In genomic region chr2:30337179-30337578, GRCm38 (mm10) we compare ENCODE assay signal across 16 mouse cellular contexts. TPM values are rescaled to one million over a fixed set of nuclear protein-coding genes. Genes with fewer than 3 reads are reported as not detected.
DNase-seq lines count a peak whose midpoint lies in the region; ATAC-seq and TF ChIP-seq lines count a peak whose summit lies in the region.
"Had no signal": no experiment of that assay in that cellular context is flagged by ENCODE, and none has a peak within 500 bp of the region (broad histone marks: within the 10 kb centered on the region; RNA-seq: fewer than 3 reads in every experiment).

No protein-coding gene starts in this region.

- 55% methylated on average over 12 of the region's 12 CpGs for WGBS in heart, embryonic 12.5 days

- no peak overlapping the region for H3K9ac ChIP-seq in heart, embryonic 12.5 days
- H3K9ac ChIP-seq: embryonic facial prominence, embryonic 12.5 days; forebrain, embryonic 15.5 days; hindbrain, embryonic 13.5 days; intestine, embryonic 15.5 days had no signal

- no peak for TF ChIP-seq CTCF in left cerebral cortex, adult 2 months (IDR thresholded peaks at IDR 0.05)

- no peak for TF ChIP-seq POLR2A in myocyte (IDR thresholded peaks at IDR 0.05; ENCODE audit: insufficient read length, low read depth)

- no peaks in the 10 kb centered on the region for H3K79me2 ChIP-seq in myocyte (ENCODE audit: control insufficient read depth, insufficient read depth)

- no peak for ATAC-seq in heart, embryonic 12.5 days (ENCODE audit: insufficient number of reproducible peaks, low FRiP score)
- ATAC-seq: forebrain, embryonic 15.5 days; intestine, embryonic 15.5 days had no signal

- no peak overlapping the region for H3K4me3 ChIP-seq in heart, embryonic 12.5 days
- H3K4me3 ChIP-seq in left cerebral cortex, adult 2 months = no peak overlapping the region
- H3K4me3 ChIP-seq in myocyte = no peak overlapping the region
- H3K4me3 ChIP-seq: embryonic facial prominence, embryonic 12.5 days; forebrain, embryonic 15.5 days; hindbrain, embryonic 13.5 days; intestine, embryonic 15.5 days had no signal

- peak; percentile 83 for DNase-seq in heart, adult 11 months
- DNase-seq in left cerebral cortex, adult 2 months (ENCODE audit: extremely low spot score in 1 of 2, low spot score in 2 of 2) = peak in 1 of 2 experiments; percentile 23
- DNase-seq in left cerebral cortex, adult 11 months (ENCODE audit: low spot score) = no peak
- DNase-seq in adrenal gland, adult 8-10 months = peak; percentile 89
- no peak for DNase-seq in spleen, postnatal 14 days (ENCODE audit: low spot score in 2 of 2)
- DNase-seq: layer of hippocampus, postnatal 36 days; left cerebral cortex, postnatal 4 days; midbrain, embryonic 14.5 days; thymus, adult 2 months had no signal

- 0 out of 2 replicates have a peak, but pooled peaks cover 5% of the 10 kb centered on the region for H3K4me1 ChIP-seq in heart, embryonic 12.5 days (replicated peaks)
- H3K4me1 ChIP-seq: embryonic facial prominence, embryonic 12.5 days; forebrain, embryonic 15.5 days; hindbrain, embryonic 13.5 days; intestine, embryonic 15.5 days had no signal

- intact Hi-C loops in left cerebral cortex, adult 2 months (cut with DNase I) = no loop called here

- no peak overlapping the region for H3K4me2 ChIP-seq in heart, embryonic 12.5 days
- no peak overlapping the region for H3K4me2 ChIP-seq in myocyte (ENCODE audit: low read depth)
- H3K4me2 ChIP-seq: embryonic facial prominence, embryonic 12.5 days; forebrain, embryonic 15.5 days; hindbrain, embryonic 13.5 days; intestine, embryonic 15.5 days had no signal

- peaks cover 96% of the 10 kb centered on the region for H3K36me3 ChIP-seq in heart, embryonic 12.5 days
- H3K36me3 ChIP-seq in myocyte (ENCODE audit: control insufficient read depth, insufficient read depth) = peaks cover 57% of the 10 kb centered on the region

- no peak overlapping the region for H3ac ChIP-seq in myocyte (ENCODE audit: control insufficient read depth, insufficient read length)

- no peaks in the 10 kb centered on the region for H3K27me3 ChIP-seq in heart, embryonic 12.5 days (replicated peaks)
- H3K27me3 ChIP-seq in myocyte (ENCODE audit: control insufficient read depth, insufficient read depth, insufficient read length) = no peaks in the 10 kb centered on the region
- H3K27me3 ChIP-seq: embryonic facial prominence, embryonic 12.5 days; forebrain, embryonic 15.5 days; hindbrain, embryonic 13.5 days; intestine, embryonic 15.5 days had no signal

- no peak overlapping the region for H3K27ac ChIP-seq in heart, embryonic 12.5 days (ENCODE audit: poor library complexity, severe bottlenecking)
- peak overlapping the region; percentile 71; the same call in 1 of the 2 replicates for H3K27ac ChIP-seq in left cerebral cortex, adult 2 months
- H3K27ac ChIP-seq: embryonic facial prominence, embryonic 12.5 days; forebrain, embryonic 15.5 days; hindbrain, embryonic 13.5 days; intestine, embryonic 15.5 days had no signal

- H3K9me3 ChIP-seq in heart, embryonic 12.5 days (replicated peaks) = no peaks in the 10 kb centered on the region
- H3K9me3 ChIP-seq: embryonic facial prominence, embryonic 12.5 days; forebrain, embryonic 15.5 days; G1E; hindbrain, embryonic 13.5 days; intestine, embryonic 15.5 days had no signal

TF ChIP-seq in myocyte, 11 proteins besides CTCF, POLR2A, EP300 and RAD21:
- TF ChIP-seq POLR2AphosphoS2 (IDR thresholded peaks at IDR 0.05; ENCODE audit: insufficient read length, low read depth) = peak; percentile 14
- no peak for TF ChIP-seq CEBPB (IDR thresholded peaks at IDR 0.05; ENCODE audit: insufficient read depth, poor library complexity, severe bottlenecking)

RNA-seq across cellular contexts. Expression of gene Sh3glb2, which starts 22.0 kb away (rescaled TPM):
- polyA plus RNA-seq in heart, embryonic 12.5 days (2016; fragmentation: Nextera tagmentation; extraction: Ambion mirVana) = 117 and 130 TPM in 2 replicates
- 100 to 1,000 TPM; 291 to 312 TPM for total RNA-seq in left cerebral cortex, adult 2 months (2021)
- 100 to 1,000 TPM in 2 of 4 experiments, 10 to 100 TPM in 2; 85.4 to 115 (median 101) TPM for total RNA-seq in adrenal gland, adult 8-10 months (2022)
- polyA plus RNA-seq in myocyte (2012; fragmentation: generic; extraction: Trizol) = 73.7 TPM

RNA-seq across cellular contexts. Expression of gene Miga2, which starts 26.9 kb away (rescaled TPM):
- polyA plus RNA-seq in heart, embryonic 12.5 days (2016; fragmentation: Nextera tagmentation; extraction: Ambion mirVana) = 32.7 and 33.6 TPM in 2 replicates
- 100 to 1,000 TPM; 120 to 138 TPM for total RNA-seq in left cerebral cortex, adult 2 months (2021)
- total RNA-seq in adrenal gland, adult 8-10 months (2022) = 100 to 1,000 TPM in 1 of 4 experiments, 10 to 100 TPM in 3; 80.6 to 104 (median 91.1) TPM
- 13.6 TPM for polyA plus RNA-seq in myocyte (2012; fragmentation: generic; extraction: Trizol)

RNA-seq across cellular contexts. Expression of gene Nup188, which starts 51.0 kb away (rescaled TPM):
- polyA plus RNA-seq in heart, embryonic 12.5 days (2016; fragmentation: Nextera tagmentation; extraction: Ambion mirVana) = 34.4 and 34.9 TPM in 2 replicates
- 10 to 100 TPM; 21.8 to 23.5 TPM for total RNA-seq in left cerebral cortex, adult 2 months (2021)
- total RNA-seq in adrenal gland, adult 8-10 months (2022) = 10 to 100 TPM; 28.2 to 33.6 (median 30.2) TPM
- 54.0 TPM for polyA plus RNA-seq in myocyte (2012; fragmentation: generic; extraction: Trizol)

RNA-seq across cellular contexts. Expression of gene Dolk, which starts 51.0 kb away (rescaled TPM):
- polyA plus RNA-seq in heart, embryonic 12.5 days (2016; fragmentation: Nextera tagmentation; extraction: Ambion mirVana) = 26.6 and 27.1 TPM in 2 replicates
- total RNA-seq in left cerebral cortex, adult 2 months (2021) = 10 to 100 TPM; 22.3 to 25.2 TPM
- total RNA-seq in adrenal gland, adult 8-10 months (2022) = 10 to 100 TPM; 31.2 to 42.7 (median 37.6) TPM
- 28.3 TPM for polyA plus RNA-seq in myocyte (2012; fragmentation: generic; extraction: Trizol)

RNA-seq across cellular contexts. Expression of gene Dolpp1, which starts 54.9 kb away (rescaled TPM):
- polyA plus RNA-seq in heart, embryonic 12.5 days (2016; fragmentation: Nextera tagmentation; extraction: Ambion mirVana) = 21.9 and 22.2 TPM in 2 replicates
- 10 to 100 TPM; 25.8 to 26.8 TPM for total RNA-seq in left cerebral cortex, adult 2 months (2021)
- total RNA-seq in adrenal gland, adult 8-10 months (2022) = 10 to 100 TPM; 18.0 to 24.2 (median 19.8) TPM
- polyA plus RNA-seq in myocyte (2012; fragmentation: generic; extraction: Trizol) = 15.7 TPM

Comparison
In these comparisons a context has a peak if more than half of its experiments do, and no peak if none do; other contexts are left out.
1. DNase-seq: peak in heart, adult 11 months (single experiment) and adrenal gland, adult 8-10 months (single experiment); none in left cerebral cortex, adult 11 months (single experiment) and spleen, postnatal 14 days (0 of 2).